Mouse (Mus musculus): ENCODE results near the gene Fscn1.

DNA sequence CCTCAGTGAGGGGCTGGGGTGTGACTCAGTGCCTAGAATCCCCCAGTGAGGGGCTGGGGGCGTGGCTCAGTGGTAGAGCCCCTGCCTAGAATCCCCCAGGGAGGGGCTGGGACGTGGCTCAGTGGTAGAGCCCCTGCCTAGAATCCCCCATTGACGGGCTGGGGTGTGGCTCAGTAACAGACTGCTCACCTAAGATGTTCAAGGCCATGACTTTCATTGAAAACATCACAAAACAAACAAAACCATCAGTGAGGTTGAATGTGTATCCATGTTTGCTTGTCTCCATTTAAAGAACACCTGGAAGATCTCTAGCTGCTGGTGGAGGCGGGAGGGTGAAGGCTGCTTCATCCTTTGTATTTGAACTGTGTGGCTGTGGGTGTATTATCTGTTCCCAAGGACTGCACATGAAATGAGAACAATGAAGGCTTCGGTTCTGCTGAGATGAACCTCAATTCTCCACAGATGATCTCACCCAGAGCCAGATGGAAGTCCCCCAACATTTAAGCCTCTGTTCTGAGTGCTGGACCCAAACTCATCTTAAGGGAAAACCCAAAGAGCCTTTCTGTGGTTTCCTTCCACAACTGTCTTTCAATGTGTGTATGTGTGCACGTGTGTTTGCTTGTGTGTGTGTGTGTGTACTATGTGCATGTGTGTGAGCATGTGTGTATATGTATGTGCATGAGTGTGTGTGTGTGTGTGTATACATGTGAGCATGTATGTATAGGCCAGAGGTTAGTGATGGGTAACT lies 3.0 kb upstream of the Fscn1 start:
- TF ChIP-seq CTCF (conservative IDR thresholded peaks at IDR 0.05; ENCODE audit: low read length): no peak
- TF ChIP-seq NANOG (IDR thresholded peaks at IDR 0.05; ENCODE audit: borderline replicate concordance, low read length): peak; percentile 98
- no peak for TF ChIP-seq POU5F1 (IDR thresholded peaks at IDR 0.05; ENCODE audit: borderline replicate concordance, low read length)
